Mouse (Mus musculus) MEL-GATA-1-ER (cell line): ENCODE measurements around the gene Kmt2c.
A peak's percentile ranks its signal among the peaks of the same experiment; 100 is the strongest.

Experiments
- DNase-seq: peaks from one replicate; pipeline ENCODE4 v3.0.0-alpha.2; 2012; ENCODE audit warnings: low read depth; ENCODE audit errors: extremely low read depth

The Kmt2c gene

GRCm38 (mm10) chr5:25498346-25498820, at the start of gene Kmt2c:
TSS of gene Kmt2c (minus strand) at chr5:25498783.
- DNase-seq = peak; percentile 50

- no peak for DNase-seq
Measured at GRCm38 (mm10) chr5:25546912-25547311, 48.3 kb upstream of the Kmt2c start.

GRCm38 (mm10) chr5:25544566-25544965, 46.0 kb upstream of the Kmt2c start:
- no peak for DNase-seq

GRCm38 (mm10) chr5:25544061-25544460, 45.5 kb upstream of the Kmt2c start:
- no peak for DNase-seq

GRCm38 (mm10) chr5:25541661-25542060, 43.1 kb upstream of the Kmt2c start:
- DNase-seq = no peak

- no peak for DNase-seq
Measured at GRCm38 (mm10) chr5:25540921-25541320, 42.3 kb upstream of the Kmt2c start.

- no peak for DNase-seq
Measured at GRCm38 (mm10) chr5:25540412-25540811, 41.8 kb upstream of the Kmt2c start.

GRCm38 (mm10) chr5:25536921-25537409, 38.4 kb upstream of the Kmt2c start:
- no peak for DNase-seq

GRCm38 (mm10) chr5:25536451-25536850, 37.9 kb upstream of the Kmt2c start:
- no peak for DNase-seq

- no peak for DNase-seq
Measured at GRCm38 (mm10) chr5:25535566-25535965, 37.0 kb upstream of the Kmt2c start.

GRCm38 (mm10) chr5:25533298-25533697, 34.7 kb upstream of the Kmt2c start:
- no peak for DNase-seq

- DNase-seq = peak; percentile 90
Measured at GRCm38 (mm10) chr5:25532256-25533147, 33.9 kb upstream of the Kmt2c start.

GRCm38 (mm10) chr5:25530629-25531028, 32.0 kb upstream of the Kmt2c start:
- peak; percentile 63 for DNase-seq

- DNase-seq = peak; percentile 99
Measured at GRCm38 (mm10) chr5:25529529-25530421, 31.2 kb upstream of the Kmt2c start.

GRCm38 (mm10) chr5:25528851-25529528, 30.4 kb upstream of the Kmt2c start:
- DNase-seq = peak; percentile 50

GRCm38 (mm10) chr5:25527971-25528370, 29.4 kb upstream of the Kmt2c start:
- DNase-seq = no peak

GRCm38 (mm10) chr5:25526926-25527325, 28.3 kb upstream of the Kmt2c start:
- no peak for DNase-seq

GRCm38 (mm10) chr5:25526116-25526515, 27.5 kb upstream of the Kmt2c start:
- DNase-seq = no peak

GRCm38 (mm10) chr5:25521461-25521860, 22.9 kb upstream of the Kmt2c start:
- DNase-seq = no peak

- DNase-seq = no peak
Measured at GRCm38 (mm10) chr5:25519820-25520219, 21.2 kb upstream of the Kmt2c start.

GRCm38 (mm10) chr5:25517550-25517949, 19.0 kb upstream of the Kmt2c start:
- no peak for DNase-seq
